Mouse (Mus musculus): Measurements from ENCODE around the gene Gcdh.

Gcdh gene

GRCm38 (mm10) chr8:84871376-84872308 is 22.1 kb downstream of the Gcdh start, which contains the start of gene Syce2:
TSS of gene Syce2 (plus strand) at chr8:84872111.
- DNase-seq: no peak

GRCm38 (mm10) chr8:84856864-84857441 is 36.8 kb downstream of the Gcdh start, which contains the start of gene Farsa:
TSS of gene Farsa (plus strand) at chr8:84856989.
- DNase-seq: peak; percentile 93

- DNase-seq: no peak
Observed at GRCm38 (mm10) chr8:84856434-84856833, 37.3 kb downstream of the Gcdh start.

GRCm38 (mm10) chr8:84847684-84848435 is 45.9 kb downstream of the Gcdh start:
- no peak for DNase-seq

- DNase-seq: peak; percentile 100
Observed at GRCm38 (mm10) chr8:84846722-84847572, 46.8 kb downstream of the Gcdh start, which contains the start of gene Calr. TSS of gene Calr (minus strand) at chr8:84846934.

GRCm38 (mm10) chr8:84846094-84846721 is 47.5 kb downstream of the Gcdh start:
- DNase-seq: no peak

GRCm38 (mm10) chr8:84845355-84846093 is 48.2 kb downstream of the Gcdh start:
- DNase-seq: no peak

- DNase-seq: no peak
Observed at GRCm38 (mm10) chr8:84844397-84845070, 49.2 kb downstream of the Gcdh start.

GRCm38 (mm10) chr8:84841514-84841913 is 52.2 kb downstream of the Gcdh start:
- DNase-seq: no peak

- peak; percentile 94 for DNase-seq
Observed at GRCm38 (mm10) chr8:84840248-84840999, 53.3 kb downstream of the Gcdh start, which contains the start of gene Rad23a. TSS of gene Rad23a (minus strand) at chr8:84840665.

- no peak for DNase-seq
Observed at GRCm38 (mm10) chr8:84839875-84840247, 53.9 kb downstream of the Gcdh start.

- DNase-seq: no peak
Observed at GRCm38 (mm10) chr8:84839411-84839810, 54.3 kb downstream of the Gcdh start.

- no peak for DNase-seq
Observed at GRCm38 (mm10) chr8:84838513-84838912, 55.2 kb downstream of the Gcdh start.

- no peak for DNase-seq
Observed at GRCm38 (mm10) chr8:84837912-84838470, 55.7 kb downstream of the Gcdh start.

- DNase-seq: no peak
Observed at GRCm38 (mm10) chr8:84837149-84837911, 56.4 kb downstream of the Gcdh start.

All from layer of hippocampus, adult 9-11 months (tissue).